Mouse (Mus musculus) forebrain, embryonic 16.5 days (tissue): ENCODE measurements at regions not wholly inside any gene's neighbourhood (a gene's known extent, or its start where the extent isn't known, plus 50 kb on each side); places are given as distances from the start of the nearest gene placed in this dataset.

Source experiments
- ATAC-seq: fragments of 200-750 bp; cut with Nextera tagmentation; 2 replicates; pipeline ENCODE4 v1.8.0; 2017; ENCODE audit warnings: mild to moderate bottlenecking, moderate library complexity
- H3K27ac ChIP-seq: fragments of 300-500 bp; sonication (generic); 2 replicates; pipeline ENCODE4 v1.5.1; 2014; ENCODE audit warnings: low read length, control low read depth
- H3K27me3 ChIP-seq: fragments of 300-500 bp; sonication (generic); replicated peaks from 2 replicates; pipeline ENCODE4 v1.6.1; 2014; ENCODE audit warnings: low read length; ENCODE audit not compliant: control insufficient read depth, insufficient read depth
- H3K36me3 ChIP-seq: fragments of 300-500 bp; sonication (generic); 2 replicates; pipeline ENCODE4 v1.6.1; 2014; ENCODE audit not compliant: control insufficient read depth, insufficient read depth
- H3K4me1 ChIP-seq: fragments of 300-500 bp; sonication (generic); replicated peaks from 2 replicates; pipeline ENCODE4 v1.6.1; 2014; ENCODE audit warnings: low read length; ENCODE audit not compliant: control insufficient read depth, insufficient read depth
- H3K4me2 ChIP-seq: fragments of 300-500 bp; sonication (generic); 2 replicates; pipeline ENCODE4 v1.6.1; 2014; ENCODE audit warnings: mild to moderate bottlenecking, low read length, control low read depth
- H3K4me3 ChIP-seq: fragments of 300-500 bp; sonication (generic); replicated peaks from 2 replicates; pipeline ENCODE4 v1.5.1; 2014; ENCODE audit warnings: mild to moderate bottlenecking, low read length, control low read depth
- H3K9ac ChIP-seq: fragments of 300-500 bp; sonication (generic); replicated peaks from 2 replicates; pipeline ENCODE4 v1.6.1; 2014; ENCODE audit warnings: low read depth, low read length, control low read depth
- H3K9me3 ChIP-seq: fragments of 300-500 bp; sonication (generic); 2 replicates; pipeline ENCODE4 v1.6.1; 2016; ENCODE audit warnings: low read length; ENCODE audit not compliant: control insufficient read depth
- WGBS: fragments of 180-500 bp; shearing (Covaris S2); extraction: QIAGEN DNeasy Blood & Tissue Kit; methylation state at CpG from one replicate; pipeline ENCODE4 v1.1.7; 2014; 5-methylcytosine and 5-hydroxymethylcytosine counted together

DNA sequence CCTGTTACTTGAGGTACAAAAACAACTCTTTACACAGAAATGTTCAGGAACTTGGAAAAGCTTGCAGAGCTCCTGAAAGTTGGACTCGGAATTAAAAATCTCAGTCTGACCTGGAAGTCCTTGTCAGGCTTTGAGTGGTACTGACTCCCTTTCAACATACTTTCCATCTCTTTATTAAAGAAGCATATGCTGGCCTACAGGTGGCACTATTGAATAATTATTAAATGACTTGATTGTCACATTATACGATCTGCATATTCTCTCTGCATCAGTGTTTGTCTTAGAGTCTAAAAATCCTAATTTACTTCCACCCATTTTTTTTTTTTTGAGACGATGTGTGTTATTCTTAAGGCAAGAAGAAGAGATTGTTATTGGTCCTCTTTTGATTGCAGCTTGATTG lies 409.4 kb upstream of the Tom1l1 start:
- Histone ChIP-seq H3K27ac (no peak overlapping the region), H3K4me2 (no peak overlapping the region), H3K4me3 (no peak overlapping the region), H3K9ac (no peak overlapping the region), H3K9me3 (no peaks in the 10 kb centered on the region), H3K4me1 (peaks cover 8% of the 10 kb centered on the region), H3K36me3 (no peaks in the 10 kb centered on the region), H3K27me3 (peaks cover 41% of the 10 kb centered on the region)
- WGBS = 33% methylated on average over 3 of the region's 3 CpGs
- 0 out of 2 replicates have a peak, but pooled peaks have one; percentile 33 for ATAC-seq

DNA sequence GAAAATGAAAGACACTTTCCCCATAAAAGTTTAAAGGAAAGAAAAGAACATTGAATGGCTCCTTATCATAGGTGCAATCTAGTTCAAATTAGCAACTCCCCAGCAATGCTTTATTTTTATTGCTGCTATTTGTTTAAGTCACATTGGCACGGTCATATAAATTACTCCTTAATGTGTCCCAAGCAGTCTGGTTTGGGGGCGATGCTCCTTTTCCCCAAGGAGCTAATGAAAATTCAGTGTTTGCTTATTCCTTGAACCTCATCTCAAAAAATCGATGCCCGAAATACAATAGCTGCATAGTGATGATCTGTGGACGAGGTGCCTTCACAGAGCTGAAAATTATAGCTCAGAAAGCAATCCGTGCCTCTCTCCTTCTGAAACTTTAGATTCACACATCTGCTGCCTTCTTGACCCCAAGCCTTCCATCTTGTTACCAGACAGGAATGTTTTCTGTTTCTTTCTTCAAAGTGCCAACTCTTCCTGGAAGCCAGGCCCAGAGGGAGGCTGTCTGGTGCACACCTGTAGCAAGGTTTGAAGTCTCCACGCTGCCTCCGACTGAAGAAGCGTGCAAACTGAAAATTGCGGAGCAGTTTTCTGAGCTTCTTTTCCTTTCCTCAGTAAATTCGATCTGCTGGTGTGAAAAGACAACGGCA lies 408.0 kb upstream of the Tom1l1 start:
- no peak overlapping the region for H3K27ac ChIP-seq
- no peak overlapping the region for H3K9ac ChIP-seq
- no peaks in the 10 kb centered on the region for H3K9me3 ChIP-seq
- peaks cover 41% of the 10 kb centered on the region for H3K27me3 ChIP-seq
- H3K36me3 ChIP-seq = no peaks in the 10 kb centered on the region
- 93% methylated on average over 12 of the region's 12 CpGs for WGBS
- peaks cover 8% of the 10 kb centered on the region for H3K4me1 ChIP-seq
- H3K4me2 ChIP-seq = no peak overlapping the region
- H3K4me3 ChIP-seq = no peak overlapping the region
- no peak for ATAC-seq

DNA sequence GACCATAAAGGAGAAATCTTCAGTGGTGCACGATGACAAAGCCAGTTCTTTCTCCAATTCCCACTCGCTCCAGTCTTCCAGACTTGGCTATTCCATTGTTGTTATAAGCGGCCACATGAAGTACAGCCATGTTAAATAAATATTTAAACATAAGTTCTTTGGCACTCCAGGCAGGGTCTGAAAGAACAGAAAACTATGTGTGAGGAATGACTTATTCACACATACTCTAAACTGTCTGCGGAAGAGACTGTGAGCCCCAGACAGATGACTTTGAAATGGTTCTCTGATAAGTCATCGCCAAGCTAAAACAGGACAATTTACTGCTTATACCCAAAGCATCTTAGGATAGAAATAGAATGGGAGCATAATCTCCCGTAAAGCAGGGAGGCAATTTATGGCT lies 377.2 kb upstream of the Tom1l1 start:
- H3K4me3 ChIP-seq = no peak overlapping the region
- WGBS = 87% methylated on average over 6 of the region's 6 CpGs

DNA sequence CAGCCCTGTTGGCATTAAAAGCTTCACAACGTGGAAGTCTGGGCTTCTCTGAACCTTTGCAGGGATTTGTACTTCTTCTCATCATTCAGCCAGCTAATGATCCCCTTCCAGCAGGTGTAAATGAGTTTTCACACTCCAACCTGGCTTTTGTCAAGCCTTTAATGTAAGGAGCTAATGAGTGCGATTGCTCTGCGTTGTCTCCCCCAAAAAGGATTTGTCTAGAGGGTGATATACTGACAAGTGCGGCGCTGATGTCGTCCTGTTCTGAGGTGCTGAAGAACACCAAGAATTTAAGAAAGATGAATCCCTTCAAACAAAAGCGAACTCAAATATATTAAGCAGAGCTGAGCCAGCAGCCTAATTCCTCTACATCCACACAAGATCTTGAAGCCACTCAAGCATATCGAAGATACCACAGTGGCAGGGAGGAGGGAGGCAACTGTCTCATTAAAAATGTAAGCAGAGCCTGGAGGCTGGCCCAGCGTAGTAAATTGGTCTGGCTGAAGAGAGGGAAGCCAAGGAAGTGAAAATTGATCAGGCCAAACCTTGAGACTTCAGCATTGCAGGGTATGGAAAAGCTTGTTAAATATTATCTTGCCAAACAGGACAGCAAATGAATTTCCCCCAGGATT lies 368.9 kb upstream of the Tom1l1 start:
- H3K9me3 ChIP-seq = no peaks in the 10 kb centered on the region
- ATAC-seq = no peak
- WGBS = 43% methylated on average over 9 of the region's 9 CpGs
- peaks cover 3% of the 10 kb centered on the region; the same call in 1 of the 2 replicates for H3K27me3 ChIP-seq
- H3K9ac ChIP-seq = no peak overlapping the region
- no peaks in the 10 kb centered on the region for H3K36me3 ChIP-seq
- H3K4me2 ChIP-seq = no peak overlapping the region
- no peak overlapping the region for H3K4me3 ChIP-seq
- no peak overlapping the region for H3K27ac ChIP-seq
- no peaks in the 10 kb centered on the region for H3K4me1 ChIP-seq

More for the DNA sequence above, 377.2 kb upstream of the Tom1l1 start:
- ATAC-seq = no peak
- H3K9ac ChIP-seq = no peak overlapping the region
- H3K4me2 ChIP-seq = no peak overlapping the region
- no peaks in the 10 kb centered on the region for H3K4me1 ChIP-seq
- H3K27me3 ChIP-seq = peaks cover 3% of the 10 kb centered on the region; the same call in 1 of the 2 replicates
- no peak overlapping the region for H3K27ac ChIP-seq
- H3K36me3 ChIP-seq = no peaks in the 10 kb centered on the region
- no peaks in the 10 kb centered on the region for H3K9me3 ChIP-seq

DNA sequence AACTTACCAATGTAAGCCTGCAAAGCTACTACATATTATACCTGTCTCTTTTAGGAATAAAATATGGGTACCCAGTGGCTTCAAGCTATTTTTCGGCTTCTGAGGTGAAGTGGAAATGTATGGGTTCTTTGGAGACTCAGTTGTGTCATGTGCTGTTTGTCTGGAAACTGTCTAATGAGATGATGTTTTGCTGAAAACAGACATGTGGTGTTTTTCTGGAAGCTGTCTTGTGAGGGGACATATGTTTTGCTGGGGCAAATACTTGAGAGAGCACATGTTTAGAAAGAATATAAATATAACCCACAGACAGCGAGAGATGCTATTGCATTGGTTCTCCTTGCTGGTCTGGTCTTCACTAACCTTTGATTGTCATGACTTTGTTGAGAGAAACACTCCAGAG lies 365.2 kb upstream of the Tom1l1 start:
- 0 out of 2 replicates have a peak, but pooled peaks have one; percentile 20 for ATAC-seq
- no peaks in the 10 kb centered on the region for H3K36me3 ChIP-seq
- WGBS = 64% methylated on average over 2 of the region's 2 CpGs
- H3K27me3 ChIP-seq = peaks cover 6% of the 10 kb centered on the region; the same call in 1 of the 2 replicates
- no peak overlapping the region for H3K4me3 ChIP-seq
- H3K4me2 ChIP-seq = no peak overlapping the region
- H3K27ac ChIP-seq = no peak overlapping the region
- H3K9ac ChIP-seq = no peak overlapping the region
- H3K9me3 ChIP-seq = no peaks in the 10 kb centered on the region
- H3K4me1 ChIP-seq = peaks cover 8% of the 10 kb centered on the region

DNA sequence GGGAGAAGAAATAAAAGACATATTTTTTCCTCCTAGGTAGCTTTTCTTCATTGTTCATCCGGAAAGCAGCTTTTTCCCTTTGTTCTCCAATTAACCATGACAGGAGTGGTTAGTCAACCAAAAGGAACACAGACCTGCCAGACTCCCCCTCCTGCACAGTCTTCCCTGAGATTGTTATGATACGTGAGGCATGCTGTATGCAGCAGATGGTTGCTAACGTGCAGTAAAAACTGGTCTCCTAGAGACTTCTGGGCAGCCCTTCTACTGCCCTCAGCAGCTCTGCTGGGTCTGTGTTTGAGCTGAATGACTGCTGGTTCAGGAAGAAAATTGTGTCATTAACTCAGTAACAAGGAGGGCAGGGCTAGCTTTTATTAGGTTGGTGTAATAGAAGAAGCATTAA lies 363.5 kb upstream of the Tom1l1 start:
- peaks cover 3% of the 10 kb centered on the region; the same call in 1 of the 2 replicates for H3K27me3 ChIP-seq
- ATAC-seq = peak; percentile 57; the same call in 1 of the 2 replicates
- H3K4me3 ChIP-seq = no peak overlapping the region
- peaks cover 8% of the 10 kb centered on the region for H3K4me1 ChIP-seq
- no peak overlapping the region for H3K4me2 ChIP-seq
- H3K27ac ChIP-seq = no peak overlapping the region
- no peaks in the 10 kb centered on the region for H3K36me3 ChIP-seq
- 9% methylated on average over 3 of the region's 3 CpGs for WGBS
- H3K9me3 ChIP-seq = no peaks in the 10 kb centered on the region
- no peak overlapping the region for H3K9ac ChIP-seq

DNA sequence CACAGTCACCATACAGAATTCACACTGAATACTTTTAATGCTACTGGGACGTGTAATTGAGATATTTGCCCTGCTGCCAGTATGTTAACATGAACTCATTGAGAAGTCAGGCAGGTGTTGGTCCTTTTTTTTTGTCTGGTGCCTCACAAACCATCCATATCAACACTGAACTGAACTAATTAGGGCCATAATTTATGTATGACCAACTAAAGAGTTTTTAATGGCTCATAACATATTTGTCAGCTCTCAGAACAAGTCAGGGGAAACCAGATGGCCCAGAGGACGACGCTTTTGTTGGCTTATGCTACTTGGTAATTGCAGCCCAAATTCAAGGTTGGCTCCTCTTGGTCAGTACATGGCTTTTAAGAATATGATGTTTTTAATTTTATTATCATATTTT lies 353.3 kb upstream of the Tom1l1 start:
- WGBS = 51% methylated on average over 3 of the region's 3 CpGs

More for the DNA sequence above, 353.3 kb upstream of the Tom1l1 start:
- Histone ChIP-seq H3K9me3 (no peaks in the 10 kb centered on the region), H3K4me1 (no peaks in the 10 kb centered on the region), H3K4me2 (no peak overlapping the region), H3K4me3 (no peak overlapping the region), H3K27ac (no peak overlapping the region), H3K9ac (no peak overlapping the region), H3K27me3 (no peaks in the 10 kb centered on the region), H3K36me3 (no peaks in the 10 kb centered on the region)
- ATAC-seq = peak; percentile 52
